Mouse (Mus musculus): Measurements from ENCODE around the gene Gm20662.

Gene Gm20662

DNA sequence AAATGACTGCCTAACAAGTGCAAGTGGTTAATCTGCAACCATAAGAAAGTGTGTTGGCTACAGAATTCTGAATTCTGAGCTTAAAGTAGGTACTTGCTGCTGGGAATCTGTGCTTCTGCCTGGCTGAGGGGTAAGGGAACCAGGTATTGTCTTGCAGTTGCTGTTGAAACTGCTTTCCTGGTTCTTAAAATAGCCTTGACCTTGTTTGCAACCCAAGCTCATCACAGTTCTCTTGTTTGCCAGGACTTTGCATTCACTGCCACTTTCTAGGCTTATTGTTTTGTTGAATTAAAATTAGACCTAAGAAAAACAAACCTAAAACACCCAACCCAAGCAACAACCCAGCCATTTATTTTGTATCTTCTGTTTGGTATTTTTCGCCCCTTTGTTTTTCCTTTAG lies 24.6 kb downstream of the Gm20662 start:
- CTCF ChIA-PET: interaction anchor here in 2 of 4 experiments (0.5 to 2.0 kb wide), 3 partner anchors 32 to 74 kb away, joined by 4 to 6 read pairs (median 5); partner anchors contain the start of genes Amigo3 (in 1 of the 2) and Apeh (in 1 of the 2)
- POLR2A ChIA-PET: interaction anchor here in 3 of 4 experiments (0.5 to 1.9 kb wide), 16 partner anchors 8 to 534 kb away, joined by 3 to 9 read pairs (median 3); partner anchors contain the start of gene Ip6k1 (in 2 of the 3)

DNA sequence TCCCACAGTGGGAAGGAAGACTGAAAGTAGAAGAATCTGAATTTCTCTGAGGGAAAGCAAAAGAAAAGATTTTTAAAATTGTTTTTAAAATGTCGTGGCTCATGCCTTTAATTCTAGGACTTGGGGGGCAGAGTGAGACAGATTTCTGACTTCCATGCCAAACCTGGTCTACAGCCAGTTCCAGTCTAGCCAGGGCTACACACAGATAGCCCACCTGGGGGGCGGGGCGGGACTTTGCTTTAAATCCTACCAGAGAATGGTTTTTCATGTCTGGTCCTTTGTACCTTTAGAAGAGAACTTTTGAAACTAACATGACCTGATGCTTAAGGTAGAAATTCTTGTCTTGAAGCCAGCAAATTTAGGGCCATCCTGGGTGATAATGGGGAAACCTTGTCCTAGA lies 27.1 kb downstream of the Gm20662 start:
- POLR2A ChIA-PET: interaction anchor here in 2 of 4 experiments (0.7 to 1.0 kb wide), 3 partner anchors 8 to 12 kb away, joined by 3 to 4 read pairs (median 3); no protein-coding TSS in a partner anchor
- CTCF ChIA-PET: no interaction called here

GRCm38 (mm10) chr9:108026584-108026983 lies 30.4 kb downstream of the Gm20662 start:
- ChIA-PET POLR2A (interaction anchor here in 2 of 4 experiments (0.6 to 1.3 kb wide), 5 partner anchors 18 to 397 kb away, joined by 3 to 15 read pairs (median 4); partner anchors contain the start of genes Gmppb (in 1 of the 2) and Ip6k1 (in 1 of the 2)), CTCF (interaction anchor here (0.5 to 1.2 kb wide), 7 partner anchors 18 to 221 kb away, joined by 3 to 6 read pairs (median 3); partner anchors contain the start of gene Amigo3 (in 1 of the 4))

- POLR2A ChIA-PET: interaction anchor here in 1 of 4 experiments (1.1 to 3.3 kb wide), 3 partner anchors 19 to 127 kb away, joined by 4 to 19 read pairs (median 6); partner anchors contain the start of gene Ip6k1
These were observed 31.7 kb downstream of the Gm20662 start for GRCm38 (mm10) chr9:108027867-108028266.

DNA sequence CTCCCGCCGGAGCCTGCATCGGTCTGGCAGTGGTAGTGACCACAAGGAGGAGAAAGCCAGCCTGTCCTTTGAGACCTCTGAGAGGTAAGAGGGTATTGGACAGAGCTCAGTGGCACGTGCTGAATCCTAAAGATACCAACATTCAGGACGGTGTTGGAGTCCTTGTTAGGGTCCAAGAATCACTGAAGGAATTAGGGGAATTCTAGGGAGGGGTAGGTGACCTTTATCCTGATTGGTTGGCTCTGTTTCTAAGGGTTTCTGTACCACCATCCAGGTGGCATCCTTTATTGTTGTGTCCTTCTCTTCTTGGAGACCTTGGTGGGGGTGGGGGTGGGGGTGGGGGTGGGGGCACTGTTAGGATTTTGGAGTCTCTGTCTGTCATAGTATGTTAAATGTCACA lies 36.0 kb downstream of the Gm20662 start:
- POLR2A ChIA-PET: interaction anchor here in 3 of 4 experiments (0.6 to 3.0 kb wide), 16 partner anchors 8 to 445 kb away, joined by 3 to 12 read pairs (median 4); partner anchors contain the start of genes Gmppb (in 2 of the 3), Ip6k1 (in 2 of the 3), Cdhr4 (in 1 of the 3) and Rbm6 (in 1 of the 3)
- CTCF ChIA-PET: interaction anchor here in 1 of 4 experiments (0.6 to 0.8 kb wide), 3 partner anchors 21 to 237 kb away, joined by 3 to 5 read pairs (median 3); partner anchors contain the start of gene Amigo3

More at GRCm38 (mm10) chr9:108027867-108028266, 31.7 kb downstream of the Gm20662 start:
- CTCF ChIA-PET: interaction anchor here in 3 of 4 experiments (0.7 to 1.6 kb wide), 9 partner anchors 17 to 127 kb away, joined by 3 to 5 read pairs (median 3); partner anchors contain the start of gene Amigo3 (in 1 of the 3)

- ChIA-PET POLR2A (interaction anchor here in 2 of 4 experiments (0.6 to 3.3 kb wide), 11 partner anchors 9 to 128 kb away, joined by 3 to 15 read pairs (median 4); partner anchors contain the start of genes Gmppb (in 1 of the 2) and Ip6k1 (in 1 of the 2)), CTCF (interaction anchor here in 3 of 4 experiments (0.6 to 2.2 kb wide), 9 partner anchors 9 to 134 kb away, joined by 3 to 8 read pairs (median 4); partner anchors contain the start of gene Amigo3 (in 2 of the 3))
These were observed 39.4 kb downstream of the Gm20662 start for GRCm38 (mm10) chr9:108035331-108036156.

DNA sequence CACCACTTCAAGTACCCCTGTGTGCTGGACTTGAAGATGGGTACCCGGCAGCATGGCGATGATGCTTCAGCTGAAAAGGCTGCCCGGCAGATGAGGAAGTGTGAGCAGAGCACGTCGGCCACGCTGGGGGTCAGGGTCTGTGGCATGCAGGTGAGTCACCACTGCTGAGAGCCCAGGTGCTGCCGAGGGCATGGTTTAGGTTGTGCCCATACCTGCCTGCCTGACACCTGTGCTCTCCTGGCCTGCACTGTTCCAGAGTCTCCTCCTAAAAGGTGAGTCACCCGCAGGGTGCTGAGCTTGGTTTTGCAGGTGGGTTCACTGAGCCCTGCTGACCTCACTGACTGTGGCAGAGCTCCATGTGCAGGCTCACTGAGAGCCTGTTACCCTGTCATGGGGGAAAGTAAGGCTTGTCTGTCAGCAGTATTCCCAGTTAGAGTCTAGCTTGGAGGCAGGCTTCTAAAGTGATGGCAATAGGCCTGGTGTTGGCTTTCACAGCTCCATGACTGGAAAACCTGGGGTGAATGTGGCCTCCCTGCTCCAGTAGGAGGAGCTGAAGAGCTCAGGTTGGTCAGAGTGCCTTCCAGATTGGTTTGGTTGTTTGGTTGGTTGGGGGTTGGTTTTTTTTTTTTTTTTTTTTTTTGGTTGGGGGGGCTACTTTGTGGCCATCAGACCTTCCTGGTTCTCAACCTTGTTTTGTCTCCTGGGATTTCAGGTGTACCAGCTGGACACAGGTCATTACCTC lies 48.8 kb downstream of the Gm20662 start:
- POLR2A ChIA-PET: interaction anchor here (0.5 to 3.2 kb wide), 41 partner anchors 8 to 1225 kb away, joined by 3 to 26 read pairs (median 4); partner anchors contain the start of genes Amigo3 (in 2 of the 4), Ip6k1 (in 2 of the 4), Gnai2 (in 1 of the 4) and Inka1 (in 1 of the 4)
- CTCF ChIA-PET: interaction anchor here (0.5 to 1.9 kb wide), 73 partner anchors 9 to 1199 kb away, joined by 3 to 28 read pairs (median 4); partner anchors contain the start of genes Cdhr4 (in 2 of the 4), Amigo3 (in 1 of the 4), Apeh (in 1 of the 4) and Inka1 (in 1 of the 4)

DNA sequence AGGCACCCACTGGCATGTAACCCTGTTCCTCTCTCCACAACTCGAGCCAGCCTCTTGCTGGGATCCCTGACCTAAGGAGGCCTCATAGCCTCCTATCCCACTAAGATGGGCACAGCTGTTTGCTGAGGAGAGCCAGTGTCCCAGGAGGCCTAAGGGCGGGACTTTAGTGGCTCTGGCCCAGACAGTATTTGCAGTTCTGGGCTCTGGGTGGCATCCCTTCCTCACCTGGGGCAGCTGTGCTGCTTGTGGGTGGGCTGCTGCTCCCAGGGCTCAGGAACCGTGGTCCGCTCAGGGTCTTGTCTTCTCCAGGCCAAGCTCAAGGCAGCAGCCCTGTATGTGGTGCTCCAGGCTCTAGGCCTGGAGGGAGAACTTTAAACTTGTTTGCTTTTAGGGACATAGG lies 50.4 kb downstream of the Gm20662 start:
- ChIA-PET POLR2A (interaction anchor here in 2 of 4 experiments (0.9 to 2.4 kb wide), 4 partner anchors 11 to 44 kb away, joined by 3 to 5 read pairs (median 4); partner anchors contain the start of gene Ip6k1 (in 1 of the 2)), CTCF (interaction anchor here in 2 of 4 experiments (0.5 to 1.7 kb wide), 3 partner anchors 11 to 154 kb away, joined by 3 to 4 read pairs (median 3); no protein-coding TSS in a partner anchor)

- POLR2A ChIA-PET: interaction anchor here in 3 of 4 experiments (0.7 to 2.6 kb wide), 29 partner anchors 8 to 260 kb away, joined by 3 to 12 read pairs (median 4); partner anchors contain the start of genes Ip6k1 (in 3 of the 3), Apeh (in 1 of the 3), Gm20662 (in 1 of the 3) and Mst1r (in 1 of the 3)
These were observed 51.7 kb downstream of the Gm20662 start for GRCm38 (mm10) chr9:108047601-108048565.

DNA sequence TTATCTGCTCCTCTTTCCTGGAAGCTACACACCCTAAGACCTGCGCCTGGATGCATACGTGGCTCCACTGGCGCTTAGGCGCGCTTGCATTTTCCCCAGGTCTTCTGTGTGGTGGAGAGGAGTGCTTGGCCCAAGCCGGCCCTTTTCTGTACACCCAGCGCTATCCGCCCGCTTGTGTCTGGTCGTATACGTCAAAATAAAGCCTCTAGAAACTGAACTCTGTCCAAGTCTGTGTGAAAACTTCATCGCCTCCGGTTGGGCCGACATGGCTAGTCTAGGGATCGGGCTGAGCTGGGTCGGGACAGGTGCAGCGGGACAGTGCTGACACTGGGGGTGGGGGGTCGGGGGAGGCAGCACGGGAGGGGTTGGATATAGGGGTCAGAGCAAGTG lies 52.4 kb downstream of the Gm20662 start:
- ChIA-PET CTCF (interaction anchor here (1.0 to 2.0 kb wide), 10 partner anchors 10 to 147 kb away, joined by 3 to 9 read pairs (median 5); partner anchors contain the start of gene Mst1r (in 1 of the 4)), POLR2A (interaction anchor here in 3 of 4 experiments (0.6 to 2.6 kb wide), 40 partner anchors 9 to 422 kb away, joined by 3 to 12 read pairs (median 4); partner anchors contain the start of genes Apeh (in 2 of the 3), Ip6k1 (in 2 of the 3), Gm20662 (in 1 of the 3) and Mon1a (in 1 of the 3))

More at GRCm38 (mm10) chr9:108047601-108048565, 51.7 kb downstream of the Gm20662 start:
- CTCF ChIA-PET: interaction anchor here (1.0 to 1.7 kb wide), 5 partner anchors 18 to 147 kb away, joined by 3 to 6 read pairs (median 4); no protein-coding TSS in a partner anchor

DNA sequence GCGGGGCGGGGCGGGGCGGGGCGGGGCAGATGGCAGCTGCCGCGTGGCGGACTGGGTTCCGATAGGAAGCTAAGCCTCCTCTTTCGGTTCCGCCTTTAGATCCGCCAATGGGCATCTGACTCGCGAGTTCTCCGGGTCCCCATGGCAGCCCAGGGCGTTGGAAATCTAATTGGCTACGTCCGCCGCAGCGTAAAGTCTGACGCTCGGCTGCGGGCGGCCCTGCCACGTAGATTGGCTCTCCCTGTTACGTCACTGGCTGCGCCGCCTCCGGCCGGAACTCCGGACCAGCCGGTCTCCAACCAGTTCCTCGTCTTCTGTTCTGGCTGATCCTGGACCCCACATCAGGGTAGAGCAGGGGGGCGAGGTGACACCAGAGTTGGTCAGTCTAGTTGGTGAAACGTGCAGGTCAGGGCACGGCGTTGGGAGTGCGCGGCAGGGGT lies 52.9 kb downstream of the Gm20662 start, which contains the start of gene Gmppb:
TSS of gene Gmppb (plus strand) at position 227 of the 440 bp plus-strand sequence.
- POLR2A ChIA-PET: interaction anchor here in 3 of 4 experiments (0.6 to 2.6 kb wide), 41 partner anchors 8 to 422 kb away, joined by 3 to 12 read pairs (median 4); partner anchors contain the start of genes Ip6k1 (in 2 of the 3), Apeh (in 1 of the 3), Gm20662 (in 1 of the 3) and Mon1a (in 1 of the 3)
- CTCF ChIA-PET: interaction anchor here in 3 of 4 experiments (1.0 to 2.0 kb wide), 9 partner anchors 11 to 148 kb away, joined by 3 to 9 read pairs (median 5); partner anchors contain the start of gene Mst1r (in 1 of the 3)

DNA sequence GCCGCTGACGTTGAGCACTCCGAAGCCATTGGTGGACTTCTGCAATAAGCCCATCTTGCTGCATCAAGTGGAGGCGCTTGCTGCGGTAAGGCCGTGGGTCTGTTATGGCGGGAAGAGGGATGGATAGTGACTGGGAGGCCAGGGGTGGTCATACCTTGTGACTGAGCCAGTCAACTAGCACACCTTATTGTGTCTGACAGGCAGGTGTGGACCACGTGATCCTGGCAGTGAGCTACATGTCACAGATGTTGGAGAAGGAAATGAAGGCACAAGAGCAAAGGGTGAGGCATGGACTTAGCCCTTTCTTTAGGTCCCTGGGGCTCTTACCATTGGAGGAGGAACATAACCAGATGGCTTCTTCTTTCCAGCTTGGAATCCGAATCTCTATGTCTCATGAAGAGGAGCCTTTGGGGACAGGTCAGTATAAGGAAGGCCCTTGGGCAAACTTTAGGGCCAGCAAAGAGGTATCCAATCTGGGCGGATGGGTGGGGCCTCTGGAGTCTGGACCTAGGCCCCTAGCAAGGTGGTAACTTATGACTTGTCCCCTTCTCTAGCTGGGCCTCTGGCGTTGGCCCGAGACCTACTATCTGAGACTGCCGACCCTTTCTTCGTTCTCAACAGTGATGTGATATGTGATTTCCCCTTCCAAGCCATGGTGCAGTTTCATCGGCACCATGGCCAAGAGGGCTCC lies 53.6 kb downstream of the Gm20662 start:
- ChIA-PET POLR2A (interaction anchor here in 3 of 4 experiments (0.5 to 2.6 kb wide), 23 partner anchors 8 to 1838 kb away, joined by 3 to 12 read pairs (median 5); partner anchors contain the start of genes Ip6k1 (in 2 of the 3), Mon1a (in 1 of the 3) and Mst1 (in 1 of the 3)), CTCF (interaction anchor here in 2 of 4 experiments (1.0 to 2.0 kb wide), 5 partner anchors 11 to 148 kb away, joined by 3 to 6 read pairs (median 5); partner anchors contain the start of gene Mst1r (in 1 of the 2))

DNA sequence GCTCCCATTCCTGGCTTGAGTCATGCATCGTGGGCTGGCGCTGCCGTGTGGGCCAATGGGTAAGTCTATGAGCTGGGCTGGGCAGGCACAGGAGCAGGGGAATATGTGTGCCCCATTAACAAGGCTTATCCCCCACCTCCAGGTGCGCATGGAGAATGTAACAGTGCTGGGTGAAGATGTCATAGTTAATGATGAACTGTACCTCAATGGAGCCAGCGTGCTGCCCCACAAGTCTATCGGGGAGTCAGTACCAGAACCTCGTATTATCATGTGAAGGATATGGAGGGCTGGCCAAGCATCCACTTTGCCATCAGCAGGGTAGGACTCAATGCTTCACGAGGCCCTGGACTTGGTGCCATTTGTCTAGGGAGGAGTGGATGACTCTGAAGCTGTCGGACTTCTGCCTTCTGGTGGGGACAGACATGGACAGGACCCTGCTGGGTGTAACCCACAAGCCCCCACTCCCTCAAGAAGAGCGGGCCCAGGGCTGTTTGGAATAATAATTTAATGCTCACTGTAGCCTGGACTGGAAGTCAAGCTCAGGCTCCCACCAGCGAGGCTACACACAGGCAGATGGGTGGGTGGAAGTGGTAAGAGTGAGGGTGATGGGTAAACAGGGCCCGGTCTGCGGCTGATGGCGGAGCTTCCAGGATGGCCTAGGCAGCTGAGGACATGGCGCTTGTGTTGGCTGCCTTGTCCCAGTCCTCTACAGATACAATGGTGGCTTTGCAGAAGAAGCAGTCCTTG lies 55.2 kb downstream of the Gm20662 start:
- POLR2A ChIA-PET: interaction anchor here in 2 of 4 experiments (0.6 to 4.7 kb wide), 3 partner anchors 43 to 150 kb away, joined by 3 to 43 read pairs (median 4); partner anchors contain the start of gene Mst1r (in 1 of the 2)
- CTCF ChIA-PET: interaction anchor here in 2 of 4 experiments (0.7 to 7.1 kb wide), 7 partner anchors 12 to 527 kb away, joined by 3 to 139 read pairs (median 18); partner anchors contain the start of gene Mst1r (in 1 of the 2)

GRCm38 (mm10) chr9:108051931-108052220 lies 55.7 kb downstream of the Gm20662 start:
- ChIA-PET CTCF (interaction anchor here in 2 of 4 experiments (0.7 to 7.1 kb wide), 8 partner anchors 11 to 527 kb away, joined by 3 to 139 read pairs (median 18); partner anchors contain the start of gene Mst1r (in 1 of the 2)), POLR2A (interaction anchor here in 2 of 4 experiments (0.8 to 4.7 kb wide), 6 partner anchors 7 to 203 kb away, joined by 3 to 43 read pairs (median 15); partner anchors contain the start of gene Mst1r (in 1 of the 2))

Data from embryonic stem cell, embryonic (primary cell).